Mouse (Mus musculus) myocyte (in vitro differentiated cells): ENCODE measurements around the gene Maco1.

Experiments
- CEBPB ChIP-seq: IDR thresholded peaks from 2 replicates; pipeline ENCODE4 v1.6.1; 2011; ENCODE audit warnings: mild to moderate bottlenecking, moderate library complexity; ENCODE audit not compliant: poor library complexity, insufficient read depth, severe bottlenecking
- MAX ChIP-seq: IDR thresholded peaks from one replicate; pipeline ENCODE4 v1.6.1; 2011; ENCODE audit warnings: low read depth, mild to moderate bottlenecking, control low read depth
- POLR2A ChIP-seq: IDR thresholded peaks from one replicate; pipeline ENCODE4 v1.6.1; 2011; ENCODE audit warnings: low read depth, mild to moderate bottlenecking, control low read depth, moderate library complexity; ENCODE audit not compliant: insufficient read length
- POLR2AphosphoS2 ChIP-seq: IDR thresholded peaks from one replicate; pipeline ENCODE4 v1.6.1; 2011; ENCODE audit warnings: low read depth, control low read depth; ENCODE audit not compliant: insufficient read length
- REST ChIP-seq: IDR thresholded peaks from one replicate; pipeline ENCODE4 v1.6.1; 2011; ENCODE audit warnings: mild to moderate bottlenecking, control low read depth, moderate library complexity; ENCODE audit not compliant: insufficient read depth, insufficient read length
- SRF ChIP-seq: IDR thresholded peaks from one replicate; pipeline ENCODE4 v1.6.1; 2011; ENCODE audit warnings: low read depth; ENCODE audit not compliant: control insufficient read depth, insufficient read length
- TCF12 ChIP-seq: IDR thresholded peaks from one replicate; pipeline ENCODE4 v1.6.1; 2011; ENCODE audit warnings: mild to moderate bottlenecking, control low read depth; ENCODE audit not compliant: poor library complexity, insufficient read depth, severe bottlenecking
- TCF3 ChIP-seq: IDR thresholded peaks from one replicate; pipeline ENCODE4 v1.6.1; 2011; ENCODE audit warnings: low read depth, control low read depth; ENCODE audit not compliant: insufficient read length
- USF1 ChIP-seq: IDR thresholded peaks from one replicate; pipeline ENCODE4 v1.6.1; 2011; ENCODE audit warnings: low read depth, mild to moderate bottlenecking, control low read depth, moderate library complexity

DNA sequence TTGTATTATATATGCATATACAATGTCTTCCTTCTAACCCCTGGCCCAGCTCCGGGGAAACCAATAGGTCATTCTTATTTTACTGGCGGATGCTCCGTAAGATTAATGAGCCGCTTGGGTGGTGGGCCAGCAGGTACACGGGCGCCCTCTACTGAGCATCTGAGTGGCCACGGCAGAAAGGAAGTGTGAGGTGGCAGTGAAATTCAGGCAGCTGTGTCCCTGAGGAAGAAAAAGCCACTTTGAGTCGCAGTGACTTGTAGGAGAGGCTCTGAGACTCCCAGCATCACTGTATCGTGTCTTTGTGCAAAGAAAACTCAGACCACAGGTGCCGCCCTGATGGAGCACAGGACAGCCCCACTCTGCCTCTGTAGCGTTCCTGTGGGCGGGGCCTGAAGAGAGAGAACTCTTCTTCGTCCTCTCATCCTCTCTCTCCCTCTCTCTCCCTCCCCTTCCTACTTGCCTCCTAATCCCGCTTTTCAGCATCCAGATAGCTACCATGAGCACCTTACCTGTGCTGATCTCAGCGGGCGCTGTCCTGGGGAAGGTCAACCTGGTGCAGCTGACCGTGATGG lies 26.4 kb upstream of the Maco1 start:
- TF ChIP-seq USF1 (no peak), MAX (no peak), POLR2A (no peak), TCF12 (no peak), POLR2AphosphoS2 (no peak), SRF (no peak), TCF3 (no peak), CEBPB (no peak), REST (no peak)
